Mouse (Mus musculus) bone marrow, adult 2 months (tissue): Measurements from ENCODE around the gene Tbx19.

Experiments used
- CTCF ChIP-seq: fragments of 200-500 bp; IDR thresholded peaks from 2 replicates; pipeline ENCODE4 v1.5.1; 2011; ENCODE audit warnings: low read length, control low read depth; ENCODE audit not compliant: control insufficient read depth, insufficient read depth
- POLR2A ChIP-seq: fragments of 200-500 bp; IDR thresholded peaks from 2 replicates; pipeline ENCODE4 v1.6.1; 2011; ENCODE audit warnings: low read depth, mild to moderate bottlenecking, control low read depth, low read length, borderline replicate concordance; ENCODE audit not compliant: control insufficient read depth

DNA sequence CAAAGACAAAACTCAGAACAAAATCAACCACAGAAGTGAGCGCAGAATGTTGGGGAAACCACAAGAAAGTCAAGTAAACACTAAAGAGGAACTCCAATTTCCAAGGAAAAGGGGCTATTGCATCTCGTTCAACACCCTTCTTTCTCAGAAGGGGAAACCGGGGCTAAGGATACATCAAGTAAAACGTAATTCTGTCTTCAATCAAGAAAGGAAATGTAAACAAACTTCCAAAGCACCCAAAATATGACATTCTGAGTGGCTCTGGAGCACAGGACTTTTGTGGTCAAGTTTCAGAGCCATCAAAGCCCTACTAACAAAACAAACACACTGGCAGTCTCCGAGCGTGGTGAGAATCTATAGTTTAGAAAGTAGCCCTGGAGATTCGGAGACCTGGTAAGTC is 32.9 kb upstream of the Tbx19 start:
- no peak for TF ChIP-seq CTCF
- no peak for TF ChIP-seq POLR2A
